Mouse (Mus musculus) forebrain, embryonic 16.5 days (tissue): Measurements from ENCODE around the gene Degs2. TPM values are rescaled to one million over a fixed set of nuclear protein-coding genes. Genes with fewer than 3 reads are reported as not detected.

Experiments used
- ATAC-seq: fragments of 200-750 bp; cut with Nextera tagmentation; 2 replicates; pipeline ENCODE4 v1.8.0; 2017; ENCODE audit warnings: mild to moderate bottlenecking, moderate library complexity
- H3K27ac ChIP-seq: fragments of 300-500 bp; sonication (generic); 2 replicates; pipeline ENCODE4 v1.5.1; 2014; ENCODE audit warnings: low read length, control low read depth
- H3K27me3 ChIP-seq: fragments of 300-500 bp; sonication (generic); replicated peaks from 2 replicates; pipeline ENCODE4 v1.6.1; 2014; ENCODE audit warnings: low read length; ENCODE audit not compliant: control insufficient read depth, insufficient read depth
- H3K36me3 ChIP-seq: fragments of 300-500 bp; sonication (generic); 2 replicates; pipeline ENCODE4 v1.6.1; 2014; ENCODE audit not compliant: control insufficient read depth, insufficient read depth
- H3K4me1 ChIP-seq: fragments of 300-500 bp; sonication (generic); replicated peaks from 2 replicates; pipeline ENCODE4 v1.6.1; 2014; ENCODE audit warnings: low read length; ENCODE audit not compliant: control insufficient read depth, insufficient read depth
- H3K4me2 ChIP-seq: fragments of 300-500 bp; sonication (generic); 2 replicates; pipeline ENCODE4 v1.6.1; 2014; ENCODE audit warnings: mild to moderate bottlenecking, low read length, control low read depth
- H3K4me3 ChIP-seq: fragments of 300-500 bp; sonication (generic); replicated peaks from 2 replicates; pipeline ENCODE4 v1.5.1; 2014; ENCODE audit warnings: mild to moderate bottlenecking, low read length, control low read depth
- H3K9ac ChIP-seq: fragments of 300-500 bp; sonication (generic); replicated peaks from 2 replicates; pipeline ENCODE4 v1.6.1; 2014; ENCODE audit warnings: low read depth, low read length, control low read depth
- H3K9me3 ChIP-seq: fragments of 300-500 bp; sonication (generic); 2 replicates; pipeline ENCODE4 v1.6.1; 2016; ENCODE audit warnings: low read length; ENCODE audit not compliant: control insufficient read depth
- WGBS: fragments of 180-500 bp; shearing (Covaris S2); extraction: QIAGEN DNeasy Blood & Tissue Kit; methylation state at CpG from one replicate; pipeline ENCODE4 v1.1.7; 2014; 5-methylcytosine and 5-hydroxymethylcytosine counted together
- polyA plus RNA-seq: library from polyadenylated mRNA; unstranded; fragments of >200 nt; fragmentation: Nextera tagmentation; extraction: Ambion mirVana; gene quantifications from 2 replicates; pipeline ENCODE4 v1.2.1, GENCODE M21; 2015

Gene Degs2
- polyA plus RNA-seq: 1.6 and 2.6 TPM in 2 replicates

DNA sequence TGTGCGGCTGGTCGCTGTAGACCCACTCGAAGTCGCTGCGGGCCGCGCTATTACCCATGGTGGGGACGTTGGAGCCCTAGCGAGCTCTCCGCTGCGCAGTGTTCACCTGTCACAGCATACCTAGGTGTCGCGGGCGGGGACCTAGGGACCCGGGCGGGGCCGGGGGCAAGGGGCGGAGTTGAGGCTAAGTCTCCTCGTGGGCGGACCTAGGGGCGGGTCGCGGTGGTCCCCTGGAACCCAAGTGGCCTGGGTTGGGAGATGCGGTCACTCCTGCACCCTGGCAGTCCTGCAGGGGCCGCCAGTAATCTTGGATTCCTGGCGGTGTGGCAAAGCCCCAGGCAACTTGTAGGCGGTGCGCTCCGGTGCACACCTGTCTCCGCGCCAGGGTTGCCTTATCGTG is at the start of gene Degs2:
TSS of gene Degs2 (minus strand) at position 131 of the 400 bp plus-strand sequence.
- no peaks in the 10 kb centered on the region for H3K36me3 ChIP-seq
- peaks cover 22% of the 10 kb centered on the region for H3K27me3 ChIP-seq
- H3K9ac ChIP-seq: peak within 1 kb of the TSS; percentile 18; the same call in 1 of the 2 replicates

DNA sequence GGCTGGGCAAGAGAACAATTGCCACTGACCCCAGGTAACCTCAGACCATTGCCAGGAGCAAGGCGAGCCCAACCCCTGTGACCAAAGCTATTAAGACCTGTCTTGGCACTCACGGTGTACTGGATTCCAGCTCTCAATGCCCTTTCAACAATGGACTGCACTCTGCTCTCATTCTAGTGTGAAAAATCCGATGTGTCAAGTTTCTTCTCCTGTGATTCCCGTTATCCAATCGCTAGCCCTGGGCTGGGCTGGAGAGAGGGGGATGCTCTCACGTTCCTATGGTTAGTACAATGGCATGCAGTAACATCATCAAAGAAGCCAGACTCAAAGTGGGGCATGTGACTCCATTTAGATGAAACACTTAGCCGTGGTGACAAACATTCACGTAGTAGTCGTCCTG is 49.7 kb upstream of the Degs2 start:
- Histone ChIP-seq H3K9ac (no peak overlapping the region), H3K4me1 (no peaks in the 10 kb centered on the region), H3K27me3 (no peaks in the 10 kb centered on the region), H3K4me2 (no peak overlapping the region), H3K36me3 (no peaks in the 10 kb centered on the region), H3K27ac (no peak overlapping the region), H3K4me3 (no peak overlapping the region), H3K9me3 (no peaks in the 10 kb centered on the region)
- 43% methylated on average over 9 of the region's 9 CpGs for WGBS
- ATAC-seq: no peak

More for the DNA sequence above, at the start of gene Degs2:
- WGBS: 1% methylated on average over 32 of the region's 32 CpGs
- H3K4me1 ChIP-seq: peaks cover 7% of the 10 kb centered on the region
- ATAC-seq: 0 out of 2 replicates have a peak, but pooled peaks have one; percentile 23
- H3K4me3 ChIP-seq: peak within 1 kb of the TSS; percentile 27
- no peak within 1 kb of the TSS for H3K27ac ChIP-seq
- peak within 1 kb of the TSS; percentile 47 for H3K4me2 ChIP-seq
- no peaks in the 10 kb centered on the region for H3K9me3 ChIP-seq

- Histone ChIP-seq H3K36me3 (no peaks in the 10 kb centered on the region), H3K4me2 (no peak overlapping the region), H3K9me3 (no peaks in the 10 kb centered on the region), H3K27me3 (no peaks in the 10 kb centered on the region), H3K4me3 (no peak overlapping the region), H3K4me1 (no peaks in the 10 kb centered on the region), H3K9ac (no peak overlapping the region), H3K27ac (no peak overlapping the region)
- ATAC-seq: no peak
- 82% methylated on average over 3 of the region's 3 CpGs for WGBS
These were observed 48.1 kb upstream of the Degs2 start for GRCm38 (mm10) chr12:108750226-108750625.

GRCm38 (mm10) chr12:108749454-108749853 is 47.3 kb upstream of the Degs2 start:
- H3K9me3 ChIP-seq: no peaks in the 10 kb centered on the region
- 90% methylated on average over 9 of the region's 9 CpGs for WGBS
- H3K36me3 ChIP-seq: no peaks in the 10 kb centered on the region
- no peaks in the 10 kb centered on the region for H3K4me1 ChIP-seq
- no peak overlapping the region for H3K4me2 ChIP-seq
- H3K4me3 ChIP-seq: no peak overlapping the region
- H3K27ac ChIP-seq: no peak overlapping the region
- no peak for ATAC-seq
- no peaks in the 10 kb centered on the region for H3K27me3 ChIP-seq
- H3K9ac ChIP-seq: no peak overlapping the region

- no peak for ATAC-seq
- no peaks in the 10 kb centered on the region for H3K4me1 ChIP-seq
- H3K9me3 ChIP-seq: no peaks in the 10 kb centered on the region
- no peaks in the 10 kb centered on the region for H3K27me3 ChIP-seq
- no peak overlapping the region for H3K27ac ChIP-seq
- 56% methylated on average over 6 of the region's 6 CpGs for WGBS
- H3K36me3 ChIP-seq: no peaks in the 10 kb centered on the region
- H3K4me3 ChIP-seq: no peak overlapping the region
- H3K9ac ChIP-seq: no peak overlapping the region
- no peak overlapping the region for H3K4me2 ChIP-seq
These were observed 46.9 kb upstream of the Degs2 start for GRCm38 (mm10) chr12:108749019-108749418.

DNA sequence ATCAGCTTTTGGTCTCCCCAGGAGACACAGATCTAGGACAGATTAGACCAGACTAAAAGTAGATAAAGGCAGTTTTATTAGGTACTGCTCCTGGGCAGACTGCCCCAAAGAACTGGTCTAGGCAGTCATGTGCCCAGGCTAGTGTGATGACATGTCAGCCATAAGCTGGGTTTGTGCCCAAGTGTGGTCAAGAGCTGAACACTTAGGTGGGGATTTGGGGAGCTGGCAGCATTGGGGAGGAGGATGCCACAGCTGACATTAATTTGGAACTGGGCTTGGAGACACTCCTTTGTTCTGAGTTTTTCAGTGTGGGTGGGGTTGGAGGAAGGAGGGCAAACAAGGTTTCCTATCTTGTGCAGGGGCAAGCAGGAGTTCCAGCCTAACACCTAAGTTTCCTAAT is 43.9 kb upstream of the Degs2 start:
- Histone ChIP-seq H3K4me1 (no peaks in the 10 kb centered on the region), H3K4me2 (no peak overlapping the region), H3K9ac (no peak overlapping the region), H3K9me3 (no peaks in the 10 kb centered on the region), H3K4me3 (no peak overlapping the region), H3K27me3 (no peaks in the 10 kb centered on the region), H3K36me3 (no peaks in the 10 kb centered on the region), H3K27ac (no peak overlapping the region)
- no peak for ATAC-seq

- no peaks in the 10 kb centered on the region for H3K9me3 ChIP-seq
- H3K9ac ChIP-seq: no peak overlapping the region
- 90% methylated on average over 4 of the region's 4 CpGs for WGBS
These were observed 40.1 kb upstream of the Degs2 start for GRCm38 (mm10) chr12:108742241-108742640.

DNA sequence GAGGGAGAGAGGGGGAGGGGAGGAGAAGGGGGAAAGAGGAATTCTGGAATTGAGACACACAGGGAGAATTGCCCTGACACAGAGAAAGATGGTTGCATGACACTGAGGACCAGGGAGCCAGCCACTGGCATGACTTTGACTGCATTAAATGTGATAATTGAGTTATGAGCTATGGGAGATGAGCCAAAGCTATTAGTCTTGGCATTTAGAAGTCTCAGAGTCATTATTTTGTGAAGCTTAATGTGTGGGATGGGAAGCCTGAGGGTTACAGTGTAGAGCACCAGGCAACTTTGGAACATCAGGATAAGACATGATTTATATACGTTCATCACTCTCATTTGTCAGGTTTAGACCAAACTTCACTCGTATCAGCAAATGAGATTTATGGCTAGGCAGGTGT is 39.4 kb upstream of the Degs2 start:
- Histone ChIP-seq H3K36me3 (no peaks in the 10 kb centered on the region), H3K9me3 (no peaks in the 10 kb centered on the region), H3K4me2 (no peak overlapping the region), H3K4me1 (no peaks in the 10 kb centered on the region), H3K4me3 (no peak overlapping the region), H3K27ac (no peak overlapping the region), H3K9ac (no peak overlapping the region), H3K27me3 (no peaks in the 10 kb centered on the region)
- WGBS: 82% methylated on average over 2 of the region's 2 CpGs
- ATAC-seq: no peak

More at GRCm38 (mm10) chr12:108742241-108742640, 40.1 kb upstream of the Degs2 start:
- no peak overlapping the region for H3K27ac ChIP-seq
- H3K4me1 ChIP-seq: no peaks in the 10 kb centered on the region
- no peaks in the 10 kb centered on the region for H3K27me3 ChIP-seq
- no peak for ATAC-seq
- no peaks in the 10 kb centered on the region for H3K36me3 ChIP-seq
- H3K4me2 ChIP-seq: no peak overlapping the region
- H3K4me3 ChIP-seq: no peak overlapping the region

DNA sequence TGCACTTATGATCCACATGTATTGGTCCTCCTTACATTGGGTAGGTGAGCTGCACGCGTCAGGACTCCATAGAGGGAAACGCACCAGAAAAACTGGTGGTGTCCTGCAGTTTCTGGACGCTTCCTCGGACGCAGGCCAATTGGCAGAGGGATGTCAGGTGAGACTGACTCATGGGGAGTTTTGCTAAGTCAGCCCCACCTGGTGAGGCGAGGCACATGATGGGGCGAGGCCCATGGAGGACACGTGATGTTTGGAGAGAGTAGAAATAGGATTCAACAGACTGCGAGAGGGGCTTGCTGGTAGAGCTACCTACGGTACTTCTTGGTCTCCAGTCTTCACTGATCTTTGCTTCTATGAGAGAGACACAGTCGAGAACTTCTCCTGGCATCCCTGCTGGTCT is 36.6 kb upstream of the Degs2 start:
- no peaks in the 10 kb centered on the region for H3K36me3 ChIP-seq
- no peak overlapping the region for H3K4me3 ChIP-seq
- no peaks in the 10 kb centered on the region for H3K9me3 ChIP-seq
- no peaks in the 10 kb centered on the region for H3K4me1 ChIP-seq
- WGBS: 93% methylated on average over 12 of the region's 12 CpGs
- no peak overlapping the region for H3K27ac ChIP-seq
- no peak for ATAC-seq
- H3K9ac ChIP-seq: no peak overlapping the region
- H3K4me2 ChIP-seq: no peak overlapping the region
- H3K27me3 ChIP-seq: no peaks in the 10 kb centered on the region

- Histone ChIP-seq H3K27ac (no peak overlapping the region), H3K27me3 (no peaks in the 10 kb centered on the region), H3K9me3 (no peaks in the 10 kb centered on the region), H3K4me2 (no peak overlapping the region), H3K36me3 (no peaks in the 10 kb centered on the region), H3K9ac (no peak overlapping the region), H3K4me1 (no peaks in the 10 kb centered on the region), H3K4me3 (no peak overlapping the region)
- WGBS: 92% methylated on average over 7 of the region's 7 CpGs
- no peak for ATAC-seq
These were observed 35.7 kb upstream of the Degs2 start for GRCm38 (mm10) chr12:108737838-108738237.
